Mouse (Mus musculus) cortical plate, adult 2 months (tissue): ENCODE results near the gene Bet1l.

ENCODE experiments used
- CTCF ChIP-seq: fragments of 200-500 bp; IDR thresholded peaks from 2 replicates; pipeline ENCODE4 v1.5.1; 2011; ENCODE audit warnings: mild to moderate bottlenecking, control low read depth, low read length; ENCODE audit not compliant: insufficient read depth; ENCODE audit errors: extremely low read depth
- POLR2A ChIP-seq: fragments of 200-500 bp; IDR thresholded peaks from 2 replicates; pipeline ENCODE4 v1.6.1; 2011; ENCODE audit warnings: mild to moderate bottlenecking, low read length, control low read depth; ENCODE audit not compliant: insufficient read depth; ENCODE audit errors: extremely low read depth

DNA sequence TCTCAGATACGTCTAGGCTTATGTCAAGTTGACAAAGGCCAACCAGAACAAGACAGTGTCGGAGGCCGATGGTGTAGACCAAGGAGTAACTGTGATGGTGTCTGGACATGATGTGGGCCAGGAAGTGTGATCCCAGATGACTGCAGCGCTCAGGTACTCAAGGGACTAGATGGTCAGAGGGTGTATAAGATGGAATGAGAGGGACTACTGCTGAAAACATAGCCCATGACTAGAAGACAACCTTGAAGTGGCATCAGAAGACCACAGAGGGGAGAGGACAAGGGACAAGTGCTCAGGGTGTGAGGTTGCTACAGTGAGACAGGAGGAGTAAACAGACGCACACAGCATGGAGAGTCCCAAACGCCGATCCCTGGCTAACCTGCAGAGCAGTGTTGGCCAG lies 13.6 kb downstream of the Bet1l start:
- TF ChIP-seq POLR2A (no peak), CTCF (no peak)
